Mouse (Mus musculus) testis, adult 2 months (tissue): Measurements from ENCODE around the gene Aif1l. TPM values are rescaled to one million over a fixed set of nuclear protein-coding genes. Genes with fewer than 3 reads are reported as not detected.

Experiments used
- H3K27ac ChIP-seq: fragments of 200-500 bp; 2 replicates; pipeline ENCODE4 v1.5.1; 2012; ENCODE audit warnings: low read depth, low read length; ENCODE audit not compliant: control insufficient read depth, insufficient read depth
- H3K27me3 ChIP-seq: fragments of 200-500 bp; 2 replicates; pipeline ENCODE4 v1.6.1; 2012; ENCODE audit warnings: mild to moderate bottlenecking, low read length, moderate library complexity; ENCODE audit not compliant: control insufficient read depth, insufficient read depth
- H3K36me3 ChIP-seq: fragments of 200-500 bp; 2 replicates; pipeline ENCODE4 v1.6.1; 2012; ENCODE audit warnings: mild to moderate bottlenecking, low read length; ENCODE audit not compliant: control insufficient read depth, insufficient read depth
- H3K4me1 ChIP-seq: fragments of 200-500 bp; 2 replicates; pipeline ENCODE4 v1.6.1; 2012; ENCODE audit warnings: low read length; ENCODE audit not compliant: control insufficient read depth, insufficient read depth
- H3K4me3 ChIP-seq: fragments of 200-500 bp; 2 replicates; pipeline ENCODE4 v1.5.1; 2012; ENCODE audit warnings: low read depth, mild to moderate bottlenecking, low read length, moderate library complexity, mixed read lengths; ENCODE audit not compliant: control insufficient read depth
- CTCF ChIP-seq: fragments of 200-500 bp; IDR thresholded peaks from 2 replicates; pipeline ENCODE4 v1.5.1; 2012; ENCODE audit warnings: low read depth, mild to moderate bottlenecking, inconsistent platforms, low read length, moderate library complexity; ENCODE audit not compliant: control insufficient read depth, insufficient read depth, insufficient replicate concordance
- POLR2A ChIP-seq: fragments of 200-500 bp; IDR thresholded peaks from 2 replicates; pipeline ENCODE4 v1.6.1; 2012; ENCODE audit warnings: low read depth, mild to moderate bottlenecking, inconsistent platforms, low read length, moderate library complexity; ENCODE audit not compliant: control insufficient read depth
- polyA plus RNA-seq: library from polyadenylated mRNA; depleted of rRNA; stranded (reverse); fragments of >200 nt; gene quantifications from 2 replicates; pipeline ENCODE4 v1.2.3, GENCODE M21; 2012; rRNA removed

Gene Aif1l
- polyA plus RNA-seq, 1 experiment, result 1.1 TPM

GRCm38 (mm10) chr2:32020229-32020628, 70.3 kb downstream of the Aif1l start:
- Histone ChIP-seq H3K4me3 (peak overlapping the region; percentile 20), H3K36me3 (peaks cover 14% of the 10 kb centered on the region), H3K27ac (no peak overlapping the region), H3K4me1 (no peaks in the 10 kb centered on the region), H3K27me3 (no peaks in the 10 kb centered on the region)
- TF ChIP-seq POLR2A (no peak), CTCF (no peak)

Other genes with a start within 250 kb of the Aif1l start
- gene Qrfp, start 139.6 kb upstream of the Aif1l start, polyA plus RNA-seq, result 0.02 TPM in 1 of 2 replicates, not detected in the other
- gene Fibcd1, start 104.1 kb upstream of the Aif1l start, polyA plus RNA-seq, result 0.51 and 0.54 TPM in 2 replicates
- gene Lamc3, start 62.8 kb upstream of the Aif1l start, polyA plus RNA-seq, result 12.3 and 17.2 TPM in 2 replicates
- gene Nup214, start 24.3 kb downstream of the Aif1l start, polyA plus RNA-seq, result 103 and 115 TPM in 2 replicates
- 276 and 286 TPM in 2 replicates for gene Fam78a, start 134.7 kb downstream of the Aif1l start, polyA plus RNA-seq
- gene Plpp7, start 145.4 kb downstream of the Aif1l start, polyA plus RNA-seq, result 4.6 and 4.7 TPM in 2 replicates
- 5.5 and 5.7 TPM in 2 replicates for gene Prrc2b, start 200.9 kb downstream of the Aif1l start, polyA plus RNA-seq